Mouse (Mus musculus): ENCODE measurements around the gene B020031M17Rik. TPM values are rescaled to one million over a fixed set of nuclear protein-coding genes. Genes with fewer than 3 reads are reported as not detected.

Gene B020031M17Rik
- total RNA-seq, 2 experiments from 2014 or later: not detected

Other genes starting within 250 kb of the B020031M17Rik start
- gene Nim1k, start 194.9 kb downstream of the B020031M17Rik start, total RNA-seq (2015; ENCODE audit: low replicate concordance): 1.4 TPM in 1 of 2 replicates, not detected in the other
- gene Nim1k, start 194.9 kb downstream of the B020031M17Rik start, total RNA-seq (2017; ENCODE audit: low replicate concordance): 0.45 TPM in 1 of 2 replicates, not detected in the other
- gene Zfp131, start 159.9 kb downstream of the B020031M17Rik start, total RNA-seq (2015; ENCODE audit: low replicate concordance): 27.8 and 49.9 TPM in 2 replicates
- gene Zfp131, start 159.9 kb downstream of the B020031M17Rik start, total RNA-seq (2017; ENCODE audit: low replicate concordance): 38.9 and 41.3 TPM in 2 replicates
- not detected in 2 replicates for gene AF067063, start 120.6 kb downstream of the B020031M17Rik start, total RNA-seq (2015; ENCODE audit: low replicate concordance)
- not detected in 2 replicates for gene AF067063, start 120.6 kb downstream of the B020031M17Rik start, total RNA-seq (2017; ENCODE audit: low replicate concordance)
- not detected in 2 replicates for gene D13Ertd608e, start 114.8 kb downstream of the B020031M17Rik start, total RNA-seq (2015; ENCODE audit: low replicate concordance)
- gene D13Ertd608e, start 114.8 kb downstream of the B020031M17Rik start, total RNA-seq (2017; ENCODE audit: low replicate concordance): not detected in 2 replicates
- not detected in 2 replicates for gene Tcstv1, start 56.0 kb downstream of the B020031M17Rik start, total RNA-seq (2015; ENCODE audit: low replicate concordance)
- not detected in 2 replicates for gene Tcstv1, start 56.0 kb downstream of the B020031M17Rik start, total RNA-seq (2017; ENCODE audit: low replicate concordance)
- not detected in 2 replicates for gene Gm21761, start 21.5 kb downstream of the B020031M17Rik start, total RNA-seq (2015; ENCODE audit: low replicate concordance)
- not detected in 2 replicates for gene Gm21761, start 21.5 kb downstream of the B020031M17Rik start, total RNA-seq (2017; ENCODE audit: low replicate concordance)
- not detected in 2 replicates for gene Gm36079, start 76.2 kb upstream of the B020031M17Rik start, total RNA-seq (2015; ENCODE audit: low replicate concordance)
- gene Gm36079, start 76.2 kb upstream of the B020031M17Rik start, total RNA-seq (2017; ENCODE audit: low replicate concordance): not detected in 2 replicates
- gene Gm21188, start 101.4 kb upstream of the B020031M17Rik start, total RNA-seq (2015; ENCODE audit: low replicate concordance): 33.5 and 35.0 TPM in 2 replicates
- 10.9 and 11.7 TPM in 2 replicates for gene Gm21188, start 101.4 kb upstream of the B020031M17Rik start, total RNA-seq (2017; ENCODE audit: low replicate concordance)
- not detected in 2 replicates for gene Gm20767, start 189.4 kb upstream of the B020031M17Rik start, total RNA-seq (2015; ENCODE audit: low replicate concordance)
- not detected in 2 replicates for gene Gm20767, start 189.4 kb upstream of the B020031M17Rik start, total RNA-seq (2017; ENCODE audit: low replicate concordance)
- not detected in 2 replicates for gene Gm21818, start 221.6 kb upstream of the B020031M17Rik start, total RNA-seq (2015; ENCODE audit: low replicate concordance)
- gene Gm21818, start 221.6 kb upstream of the B020031M17Rik start, total RNA-seq (2017; ENCODE audit: low replicate concordance): not detected in 2 replicates